Mouse (Mus musculus) ovary, postnatal 14 days (tissue): ENCODE data around the gene Il4i1.

ENCODE experiments used
- DNase-seq: peaks from one replicate; pipeline ENCODE4 v3.0.0; 2022; ENCODE audit warnings: low spot score

The Il4i1 gene

DNA sequence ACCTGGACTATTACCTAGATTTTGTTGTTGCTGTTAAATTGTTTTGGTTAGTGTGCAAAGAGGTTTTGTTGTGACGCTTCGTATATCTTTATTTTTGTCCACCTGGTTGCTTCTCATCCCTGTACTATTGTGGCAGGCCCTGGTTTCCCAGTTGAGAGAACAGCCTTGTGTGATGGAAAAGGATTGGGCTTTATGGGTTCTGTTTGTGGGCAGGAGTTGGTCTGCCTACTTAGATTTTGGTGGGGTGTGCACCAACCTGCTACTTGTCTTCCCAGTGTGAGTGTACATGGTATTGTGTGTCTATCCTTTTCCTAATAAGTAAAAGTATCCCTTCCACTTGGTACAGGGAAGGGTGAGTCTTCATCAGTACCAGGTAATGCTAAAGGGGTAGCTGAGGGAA, 3.2 kb downstream of the Il4i1 start:
- no peak for DNase-seq

DNA sequence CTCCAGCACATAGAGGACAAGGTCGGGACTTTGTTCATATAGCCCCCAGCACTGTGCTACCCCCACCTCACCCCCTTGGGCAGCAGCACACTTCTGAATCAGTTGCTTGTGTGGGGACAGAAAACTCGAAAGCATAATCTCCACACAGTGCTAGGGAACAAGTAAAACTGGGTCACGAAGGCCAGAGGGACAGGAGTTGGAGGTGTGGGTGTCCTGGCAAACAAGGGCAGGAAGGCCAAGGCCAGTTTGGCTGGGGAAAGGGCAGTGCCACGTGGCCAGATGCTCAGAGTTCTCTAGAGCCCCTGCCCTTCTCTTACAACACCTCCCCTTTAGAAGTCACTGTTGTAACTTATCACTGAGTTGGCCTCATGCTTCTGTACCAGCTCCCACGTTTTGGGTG, 3.7 kb downstream of the Il4i1 start:
- no peak for DNase-seq

- no peak for DNase-seq
Observed at GRCm38 (mm10) chr7:44820525-44820924, 4.3 kb downstream of the Il4i1 start.

DNA sequence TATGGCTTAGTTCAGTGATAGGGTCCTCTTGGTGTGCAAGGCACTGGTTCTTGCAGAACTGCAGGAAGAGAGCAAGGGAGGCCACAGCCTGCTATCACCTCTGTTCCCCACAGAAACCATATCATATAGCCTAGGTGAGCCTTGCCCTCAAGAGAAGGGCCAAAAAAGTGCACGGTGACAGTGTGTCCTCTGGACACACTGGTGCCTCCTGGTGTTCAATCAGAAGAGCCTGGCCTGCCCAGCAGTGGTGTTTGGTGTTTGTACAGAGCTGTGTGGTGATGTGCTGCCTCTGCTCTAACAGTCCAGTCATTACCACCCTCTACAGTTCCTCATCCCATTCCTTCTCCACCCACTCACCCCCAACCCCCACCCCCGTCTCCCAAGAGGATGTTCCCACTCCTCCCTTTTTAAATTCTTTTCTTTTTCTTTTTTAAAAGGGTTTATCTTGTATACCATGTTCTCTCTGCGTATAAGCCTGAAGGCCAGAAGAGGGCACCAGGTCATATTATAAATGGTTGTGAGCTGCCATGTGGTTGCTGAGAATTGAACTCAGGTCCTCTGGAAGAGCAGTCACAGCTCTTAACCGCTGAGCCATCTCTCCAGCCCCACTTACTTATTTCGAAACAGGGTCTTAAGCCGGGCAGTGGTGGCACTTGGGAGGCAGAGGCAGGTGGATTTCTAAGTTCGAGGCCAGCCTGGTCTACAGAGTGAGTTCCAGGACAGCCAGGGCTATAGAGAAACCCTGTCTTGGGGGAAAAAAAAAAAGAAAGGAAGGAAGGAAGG, 5.7 kb downstream of the Il4i1 start:
- DNase-seq, result no peak

- DNase-seq, result no peak
Observed at GRCm38 (mm10) chr7:44823409-44823808, 7.2 kb downstream of the Il4i1 start.

DNA sequence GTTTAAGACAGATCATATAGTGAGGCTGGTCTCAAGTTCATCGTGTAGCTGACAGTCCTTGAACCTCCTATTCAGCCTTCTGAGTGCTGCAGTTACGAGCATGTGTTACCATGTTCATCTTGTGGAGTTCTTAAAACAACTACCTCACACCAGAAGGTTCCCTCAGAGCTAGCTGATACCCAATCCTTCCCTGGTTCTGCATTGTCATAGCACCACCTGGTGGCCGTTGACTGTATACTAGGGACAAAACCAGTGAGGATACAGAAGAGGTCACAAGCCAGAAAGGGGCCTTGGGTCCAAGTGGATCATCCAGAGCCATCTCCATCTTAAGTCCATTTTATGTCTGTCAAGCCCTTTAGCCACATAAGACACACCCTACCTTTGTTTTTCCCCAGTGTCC, 8.7 kb downstream of the Il4i1 start:
- peak; percentile 70 for DNase-seq

DNA sequence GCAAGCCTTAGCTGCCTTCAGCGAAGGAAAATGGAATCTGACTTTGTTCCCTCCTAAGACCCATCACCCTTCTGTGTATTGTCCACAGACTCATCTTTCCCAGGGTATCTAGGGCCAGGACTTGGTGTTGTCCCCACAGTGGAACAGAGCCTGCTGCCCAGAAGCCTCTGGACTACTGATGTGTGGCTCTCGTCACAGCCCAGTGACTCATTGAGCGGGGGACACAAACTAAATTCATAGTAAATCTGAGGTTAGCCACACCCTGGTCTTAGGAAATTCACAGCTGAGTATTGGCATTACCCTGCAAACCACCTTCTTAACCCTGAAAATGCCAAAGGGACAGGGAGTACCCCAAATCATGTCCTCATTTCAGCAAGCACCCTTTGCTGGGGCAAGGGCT, 10.6 kb downstream of the Il4i1 start:
- DNase-seq, result no peak

- no peak for DNase-seq
Observed at GRCm38 (mm10) chr7:44828706-44829105, 12.5 kb downstream of the Il4i1 start.

GRCm38 (mm10) chr7:44832763-44833162, 16.6 kb downstream of the Il4i1 start:
- DNase-seq, result no peak

- DNase-seq, result no peak
Observed at GRCm38 (mm10) chr7:44835373-44836015, 19.3 kb downstream of the Il4i1 start.

DNA sequence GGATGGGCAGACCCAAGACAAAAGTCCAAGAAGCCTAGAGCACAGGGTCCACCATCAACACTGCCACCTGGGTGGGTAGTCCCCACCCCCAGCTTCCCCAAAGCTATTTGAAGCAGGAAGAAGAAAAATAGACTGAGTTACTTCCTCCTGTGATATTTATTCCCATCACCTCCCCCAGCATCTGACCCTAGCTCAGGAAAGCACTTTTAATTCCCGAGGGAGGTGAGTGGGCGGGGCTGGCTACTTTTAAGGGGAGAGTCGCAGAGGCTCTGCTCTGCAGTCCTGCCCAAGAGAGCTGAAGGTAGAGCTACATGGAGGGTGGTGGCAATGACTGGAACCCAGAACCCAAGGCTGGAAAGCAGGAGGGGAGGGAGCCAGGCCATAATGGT, 19.8 kb downstream of the Il4i1 start:
- no peak for DNase-seq

DNA sequence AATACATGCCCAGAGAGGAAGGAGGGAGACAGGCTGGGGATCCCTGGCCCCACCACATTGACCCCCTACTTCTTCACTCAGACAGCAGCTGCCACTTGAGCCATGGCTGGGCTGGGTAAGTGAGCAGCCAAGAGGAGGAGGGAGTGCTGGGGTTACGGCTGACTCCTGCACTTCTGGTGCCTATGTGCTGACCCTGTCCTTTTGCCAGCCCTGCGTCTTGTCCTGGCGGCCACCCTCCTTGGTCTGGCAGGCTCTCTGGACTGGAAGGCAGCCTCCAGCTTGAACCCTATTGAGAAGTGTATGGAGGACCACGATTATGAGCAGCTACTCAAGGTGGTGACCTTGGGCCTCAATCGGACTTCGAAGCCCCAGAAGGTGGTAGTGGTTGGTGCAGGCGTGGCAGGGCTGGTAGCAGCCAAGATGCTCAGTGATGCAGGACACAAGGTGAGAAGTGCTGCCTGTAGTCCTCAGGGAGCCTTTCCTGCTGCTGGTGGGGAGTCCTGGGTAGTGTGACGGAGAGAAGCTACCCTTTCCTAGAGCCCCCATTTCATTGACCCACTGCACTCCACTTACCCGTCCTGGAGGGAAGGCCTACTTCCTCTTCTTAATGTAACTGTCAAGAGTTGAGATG, 20.4 kb downstream of the Il4i1 start:
- DNase-seq, result no peak

DNA sequence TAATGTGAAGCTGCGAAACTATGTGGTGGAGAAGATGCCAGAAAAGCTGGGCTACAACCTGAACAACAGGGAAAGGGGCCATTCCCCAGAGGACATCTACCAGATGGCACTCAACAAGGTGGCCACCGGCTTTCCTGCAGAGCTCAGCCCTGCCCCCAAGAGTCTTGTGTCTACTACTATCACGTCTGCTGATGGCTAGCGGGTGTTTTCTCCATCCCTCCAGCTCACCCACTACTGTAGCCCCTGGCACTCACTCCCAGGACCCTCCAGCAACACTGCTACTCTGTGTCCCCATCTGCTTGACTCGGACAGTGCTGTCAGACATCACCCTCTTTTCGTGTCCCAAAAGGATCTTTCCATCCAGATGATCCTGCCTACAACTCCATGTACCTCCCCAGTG, 21.9 kb downstream of the Il4i1 start:
- no peak for DNase-seq

- no peak for DNase-seq
Observed at GRCm38 (mm10) chr7:44839171-44839490, 22.9 kb downstream of the Il4i1 start.

DNA sequence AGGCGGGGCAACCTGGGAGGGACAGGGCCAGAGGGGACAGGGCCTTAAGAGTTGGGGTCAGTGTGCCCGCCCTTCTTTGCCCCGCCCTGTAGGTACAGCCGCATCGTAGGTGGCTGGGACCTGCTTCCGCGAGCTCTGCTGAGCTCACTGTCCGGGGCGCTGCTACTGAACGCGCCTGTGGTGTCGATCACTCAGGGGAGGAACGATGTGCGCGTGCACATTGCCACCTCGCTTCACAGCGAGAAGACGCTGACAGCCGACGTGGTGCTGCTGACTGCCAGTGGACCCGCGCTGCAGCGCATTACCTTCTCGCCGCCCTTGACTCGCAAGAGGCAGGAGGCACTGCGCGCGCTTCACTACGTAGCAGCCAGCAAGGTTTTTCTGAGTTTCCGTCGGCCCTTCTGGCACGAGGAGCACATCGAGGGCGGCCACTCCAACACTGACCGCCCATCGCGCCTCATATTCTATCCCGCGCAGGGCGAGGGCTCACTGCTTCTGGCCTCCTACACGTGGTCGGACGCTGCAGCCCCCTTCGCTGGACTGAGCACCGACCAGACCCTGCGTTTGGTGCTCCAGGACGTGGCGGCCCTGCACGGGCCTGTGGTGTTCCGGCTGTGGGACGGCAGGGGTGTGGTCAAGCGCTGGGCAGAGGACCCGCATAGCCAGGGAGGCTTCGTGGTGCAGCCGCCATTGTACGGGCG, 23.5 kb downstream of the Il4i1 start:
- no peak for DNase-seq

DNA sequence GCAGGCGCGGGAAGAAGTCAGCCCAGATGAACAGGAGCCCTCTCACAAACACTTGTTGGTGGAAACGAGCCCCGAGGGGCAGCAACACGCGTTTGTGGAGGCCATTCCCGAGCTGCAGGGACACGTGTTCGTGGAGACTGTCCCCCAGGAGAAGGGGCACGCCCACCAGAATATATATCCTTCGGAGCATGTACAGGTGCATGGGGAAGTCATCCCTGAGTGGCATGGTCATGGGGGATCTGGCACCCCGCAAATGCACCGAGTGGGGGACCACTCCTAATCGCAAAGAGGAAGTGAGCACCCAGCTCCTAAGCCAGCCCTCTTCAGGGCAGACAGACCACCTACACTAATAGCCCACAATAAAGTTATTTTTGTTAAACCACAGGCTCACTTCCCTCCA, 24.2 kb downstream of the Il4i1 start:
- DNase-seq, result no peak

DNA sequence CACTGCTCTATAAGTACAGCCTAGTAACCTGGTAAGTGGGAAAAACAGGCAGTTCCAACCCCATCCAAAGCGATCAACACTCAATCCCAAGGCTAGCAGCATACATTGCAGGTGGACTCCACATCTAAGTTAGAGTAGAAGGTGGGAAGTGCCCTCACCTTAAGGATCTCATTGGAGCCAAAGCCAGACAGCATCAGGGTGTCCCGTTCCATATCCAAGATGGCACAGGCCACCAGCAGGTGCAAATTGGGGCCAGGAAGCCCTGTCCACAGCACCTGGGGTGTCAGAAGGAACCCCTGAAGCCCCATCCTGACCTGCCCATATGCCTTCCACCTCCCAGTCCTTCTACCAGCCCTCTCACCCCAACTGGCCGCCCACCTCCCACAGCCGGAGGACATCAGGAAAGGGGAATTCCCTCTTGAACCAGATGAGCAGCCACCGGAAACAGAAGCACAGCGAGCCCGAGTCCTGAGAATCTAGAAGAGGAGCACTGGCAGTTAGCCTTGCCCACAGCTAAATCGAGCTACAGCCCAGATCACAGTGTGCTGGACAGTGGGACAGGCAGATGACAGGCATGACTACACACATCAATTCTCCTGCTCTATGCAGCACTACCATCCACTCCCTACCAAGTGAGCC, 25.8 kb downstream of the Il4i1 start:
- no peak for DNase-seq

DNA sequence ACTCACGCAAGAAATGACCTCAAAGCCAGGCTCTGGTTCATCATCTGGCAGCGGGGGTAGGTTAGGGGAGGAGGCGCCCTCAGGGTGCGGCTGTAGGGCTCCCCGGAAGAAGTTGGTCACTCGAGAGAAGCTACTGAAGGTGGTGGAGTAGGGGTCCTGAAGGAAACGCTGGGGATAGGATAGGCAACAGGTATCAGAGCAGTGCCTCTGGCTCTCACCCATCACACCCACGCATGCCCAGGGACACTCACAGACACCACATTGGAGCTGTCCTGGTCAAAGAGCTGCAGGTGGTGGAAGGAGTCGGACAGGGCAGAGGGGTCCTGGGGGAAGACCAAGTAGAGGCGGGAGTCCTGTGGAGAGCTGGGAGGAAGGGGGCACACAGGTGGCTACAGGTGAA, 28.8 kb downstream of the Il4i1 start:
- DNase-seq, result no peak

DNA sequence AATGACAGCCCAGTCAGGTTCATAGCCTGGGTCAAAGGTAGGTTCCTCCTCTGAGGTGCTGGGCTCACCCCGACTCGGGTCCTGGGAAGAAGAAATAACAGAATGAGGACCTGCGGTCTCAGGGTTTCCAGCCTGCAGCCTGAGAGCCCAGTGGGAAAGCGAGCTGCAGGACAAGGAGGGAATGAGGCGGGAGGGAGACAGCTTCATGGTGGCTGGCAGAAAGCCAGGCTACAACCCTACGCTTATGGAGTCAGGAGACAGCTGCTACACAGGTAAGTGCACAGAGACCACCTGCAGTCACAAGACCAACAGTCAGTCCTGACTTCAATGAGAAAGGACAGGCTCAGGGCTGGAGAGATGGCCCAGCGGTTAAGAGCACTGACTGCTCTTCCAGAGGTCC, 30.6 kb downstream of the Il4i1 start:
- no peak for DNase-seq

GRCm38 (mm10) chr7:44847772-44848171, 31.6 kb downstream of the Il4i1 start:
- no peak for DNase-seq

GRCm38 (mm10) chr7:44848561-44849415, 32.6 kb downstream of the Il4i1 start, which contains the start of the genes Akt1s1 and Tbc1d17:
Gene Akt1s1, plus strand, starts transcription at chr7:44848991.
Gene Tbc1d17, minus strand, starts transcription at chr7:44849079.
- peak; percentile 96 for DNase-seq
